In genomic region chr15:78934784-78935320, GRCm38 (mm10) we compare ENCODE assay signal across 8 mouse cellular contexts. TPM values are rescaled to one million over a fixed set of nuclear protein-coding genes. Genes with fewer than 3 reads are reported as not detected.
DNase-seq lines count a peak whose midpoint lies in the region; ATAC-seq and TF ChIP-seq lines count a peak whose summit lies in the region.

Nol12 (plus strand) TSS chr15:78934933.

- peak within 1 kb of the TSS; percentile 83 for H3K4me2 ChIP-seq in embryonic facial prominence, embryonic 12.5 days (replicated peaks)
- H3K4me2 ChIP-seq in limb, embryonic 13.5 days (replicated peaks), result peak within 1 kb of the TSS; percentile 82
- peak within 1 kb of the TSS; percentile 63 for H3K4me2 ChIP-seq in midbrain, embryonic 16.5 days (ENCODE audit: low read length)

- H3K4me3 ChIP-seq in embryonic facial prominence, embryonic 12.5 days, result peak within 1 kb of the TSS; percentile 73
- peak within 1 kb of the TSS; percentile 83 for H3K4me3 ChIP-seq in kidney, adult 2 months (ENCODE audit: insufficient read depth, low read depth, low read length)
- peak within 1 kb of the TSS; percentile 68 for H3K4me3 ChIP-seq in limb, embryonic 13.5 days
- peak within 1 kb of the TSS; percentile 56 for H3K4me3 ChIP-seq in midbrain, embryonic 16.5 days (ENCODE audit: low read depth, low read length)

- H3K27ac ChIP-seq in embryonic facial prominence, embryonic 12.5 days, result peak within 1 kb of the TSS; percentile 93
- peak within 1 kb of the TSS; percentile 37; the same call in 1 of the 2 replicates for H3K27ac ChIP-seq in kidney, adult 2 months (ENCODE audit: insufficient read depth, low read depth, low read length)
- H3K27ac ChIP-seq in limb, embryonic 13.5 days, result peak within 1 kb of the TSS; percentile 87
- H3K27ac ChIP-seq in midbrain, embryonic 16.5 days (ENCODE audit: low read length), result peak within 1 kb of the TSS; percentile 75

- no peaks in the 10 kb centered on the region for H3K9me3 ChIP-seq in embryonic facial prominence, embryonic 12.5 days
- H3K9me3 ChIP-seq in limb, embryonic 13.5 days, result no peaks in the 10 kb centered on the region
- no peaks in the 10 kb centered on the region for H3K9me3 ChIP-seq in midbrain, embryonic 16.5 days (replicated peaks; ENCODE audit: control insufficient read depth, low read length, poor library complexity, severe bottlenecking)

- peak; percentile 20 for TF ChIP-seq POLR2A in kidney, adult 2 months (IDR thresholded peaks at IDR 0.05; ENCODE audit: low read depth, low read length)

- H3K36me3 ChIP-seq in embryonic facial prominence, embryonic 12.5 days, result peaks cover 40% of the 10 kb centered on the region
- no peaks in the 10 kb centered on the region for H3K36me3 ChIP-seq in kidney, adult 2 months (ENCODE audit: control insufficient read depth, insufficient read depth, low read length)
- H3K36me3 ChIP-seq in limb, embryonic 13.5 days, result peaks cover 46% of the 10 kb centered on the region
- peaks cover 10% of the 10 kb centered on the region for H3K36me3 ChIP-seq in midbrain, embryonic 16.5 days (ENCODE audit: control insufficient read depth, insufficient read depth, low read length)

- peak within 1 kb of the TSS; percentile 84 for H3K9ac ChIP-seq in embryonic facial prominence, embryonic 12.5 days
- peak within 1 kb of the TSS; percentile 76 for H3K9ac ChIP-seq in limb, embryonic 13.5 days
- H3K9ac ChIP-seq in midbrain, embryonic 16.5 days (ENCODE audit: low read depth, low read length), result peak within 1 kb of the TSS; percentile 62

- H3K4me1 ChIP-seq in embryonic facial prominence, embryonic 12.5 days, result peaks cover 8% of the 10 kb centered on the region
- 0 out of 2 replicates have a peak, but pooled peaks cover 4% of the 10 kb centered on the region for H3K4me1 ChIP-seq in kidney, adult 2 months (ENCODE audit: control insufficient read depth, insufficient read depth, low read length)
- H3K4me1 ChIP-seq in limb, embryonic 13.5 days, result peaks cover 16% of the 10 kb centered on the region
- H3K4me1 ChIP-seq in midbrain, embryonic 16.5 days (ENCODE audit: control insufficient read depth, insufficient read depth, low read length), result peaks cover 8% of the 10 kb centered on the region

- peak; percentile 90 for DNase-seq in 3134 (ENCODE audit: extremely low read depth, insufficient read length, low spot score)
- peak; percentile 74 for DNase-seq in adrenal gland, postnatal 25 days
- peak; percentile 91 to 92 for DNase-seq in heart, adult 18-20 months
- DNase-seq in kidney, adult 2 months, result peak; percentile 93
- peak; percentile 80 to 84 for DNase-seq in spleen, postnatal 10 days (ENCODE audit: low spot score in 2 of 2)

- peak; percentile 83 for ATAC-seq in embryonic facial prominence, embryonic 12.5 days (ENCODE audit: insufficient number of reproducible peaks, insufficient read depth, low FRiP score, low TSS enrichment)
- peak; percentile 89 for ATAC-seq in limb, embryonic 13.5 days (ENCODE audit: low FRiP score, low read depth)
- peak; percentile 91 for ATAC-seq in midbrain, embryonic 16.5 days

- 0 out of 2 replicates have a peak, but pooled peaks have one; percentile 5 for TF ChIP-seq CTCF in kidney, adult 2 months (conservative IDR thresholded peaks at IDR 0.05; ENCODE audit: insufficient read depth, insufficient read length, low read depth, low read length)

- H3K27me3 ChIP-seq in embryonic facial prominence, embryonic 12.5 days, result no peaks in the 10 kb centered on the region
- H3K27me3 ChIP-seq in kidney, adult 2 months (replicated peaks; ENCODE audit: control insufficient read depth, insufficient read depth, low read length), result no peaks in the 10 kb centered on the region
- H3K27me3 ChIP-seq in limb, embryonic 13.5 days, result no peaks in the 10 kb centered on the region
- H3K27me3 ChIP-seq in midbrain, embryonic 16.5 days (ENCODE audit: control insufficient read depth, insufficient read depth, low read depth, low read length), result no peaks in the 10 kb centered on the region

- under 1% methylated on average over 42 of the region's 42 CpGs for WGBS in embryonic facial prominence, embryonic 12.5 days
- WGBS in kidney, adult 2 months, result under 1% methylated on average over 42 of the region's 42 CpGs
- WGBS in limb, embryonic 13.5 days, result under 1% methylated on average over 42 of the region's 42 CpGs
- under 1% methylated on average over 41 of the region's 42 CpGs for WGBS in midbrain, embryonic 16.5 days

RNA-seq across cellular contexts. Expression of gene Nol12, which starts in this region (rescaled TPM):
- total RNA-seq in adrenal gland, postnatal 25 days (2021), result 42.7 and 44.0 TPM in 2 replicates
- polyA plus RNA-seq in embryonic facial prominence, embryonic 12.5 days (2016; fragmentation: Nextera tagmentation; extraction: Ambion mirVana), result 59.0 and 60.5 TPM in 2 replicates
- total RNA-seq in heart, adult 18-20 months (2021), result 10 to 100 TPM; 15.7 to 19.1 TPM
- 19.3 and 24.1 TPM in 2 replicates for polyA plus RNA-seq in kidney, adult 2 months (2012; rRNA removed)
- polyA plus RNA-seq in limb, embryonic 13.5 days (2015; fragmentation: Nextera tagmentation; extraction: Ambion mirVana), result 55.7 and 60.0 TPM in 2 replicates
- 66.3 and 67.6 TPM in 2 replicates for polyA plus RNA-seq in midbrain, embryonic 16.5 days (2015; fragmentation: Nextera tagmentation; extraction: Ambion mirVana)

Comparison
In these comparisons a context has a peak if more than half of its experiments do, and no peak if none do; other contexts are left out.
1. Peak in every context shown above with its lines: DNase-seq, ATAC-seq, H3K4me3 ChIP-seq and H3K27ac ChIP-seq.
2. H3K27ac ChIP-seq: peak in every context shown above with its lines; median percentile 93 in embryonic facial prominence, embryonic 12.5 days; 87 in limb, embryonic 13.5 days; 75 in midbrain, embryonic 16.5 days; 37 in kidney, adult 2 months.